Mouse (Mus musculus): ENCODE data around the gene Xrcc2.
A peak's percentile ranks its signal among the peaks of the same experiment; 100 is the strongest.

DNA sequence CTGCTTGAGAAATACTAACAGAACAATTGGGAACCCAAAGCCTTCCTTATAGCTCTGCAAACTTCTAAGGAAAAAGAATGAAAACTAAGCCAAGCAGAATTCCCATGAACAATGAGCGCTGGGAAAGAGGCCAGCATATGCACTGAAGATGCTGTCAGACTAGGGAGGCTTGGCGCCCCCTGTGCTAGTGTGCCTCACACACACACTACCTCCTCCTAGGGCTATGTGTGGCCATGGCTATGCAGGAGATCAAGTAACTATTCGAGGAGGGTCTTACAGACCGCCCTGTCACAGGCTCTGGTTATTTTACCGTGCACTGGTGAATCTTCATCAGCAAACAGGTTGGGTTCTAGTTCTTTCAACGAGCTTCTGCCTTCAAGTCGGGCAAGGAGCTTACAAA, 7.7 kb downstream of the Xrcc2 start:
- no peak for TF ChIP-seq POLR2A (IDR thresholded peaks at IDR 0.05; ENCODE audit: borderline replicate concordance, extremely low read depth, insufficient read depth, insufficient read length, poor library complexity, severe bottlenecking)
- peak; percentile 44; the same call in 1 of the 2 replicates for TF ChIP-seq CTCF (IDR thresholded peaks at IDR 0.05; ENCODE audit: borderline replicate concordance, extremely low read depth, insufficient read depth, insufficient read length)

Measured in brain, embryonic 14.5 days (tissue).